Mouse (Mus musculus) skeletal muscle tissue, postnatal 0 days (tissue): ENCODE results near the gene Tmem30b. TPM values are rescaled to one million over a fixed set of nuclear protein-coding genes. Genes with fewer than 3 reads are reported as not detected.

Experiments used
- polyA plus RNA-seq: library from polyadenylated mRNA; unstranded; fragments of >200 nt; fragmentation: Nextera tagmentation; extraction: Ambion mirVana; gene quantifications from 2 replicates; pipeline ENCODE4 v1.2.1, GENCODE M21; 2015

The Tmem30b gene
- polyA plus RNA-seq: 1.1 and 1.8 TPM in 2 replicates

DNA sequence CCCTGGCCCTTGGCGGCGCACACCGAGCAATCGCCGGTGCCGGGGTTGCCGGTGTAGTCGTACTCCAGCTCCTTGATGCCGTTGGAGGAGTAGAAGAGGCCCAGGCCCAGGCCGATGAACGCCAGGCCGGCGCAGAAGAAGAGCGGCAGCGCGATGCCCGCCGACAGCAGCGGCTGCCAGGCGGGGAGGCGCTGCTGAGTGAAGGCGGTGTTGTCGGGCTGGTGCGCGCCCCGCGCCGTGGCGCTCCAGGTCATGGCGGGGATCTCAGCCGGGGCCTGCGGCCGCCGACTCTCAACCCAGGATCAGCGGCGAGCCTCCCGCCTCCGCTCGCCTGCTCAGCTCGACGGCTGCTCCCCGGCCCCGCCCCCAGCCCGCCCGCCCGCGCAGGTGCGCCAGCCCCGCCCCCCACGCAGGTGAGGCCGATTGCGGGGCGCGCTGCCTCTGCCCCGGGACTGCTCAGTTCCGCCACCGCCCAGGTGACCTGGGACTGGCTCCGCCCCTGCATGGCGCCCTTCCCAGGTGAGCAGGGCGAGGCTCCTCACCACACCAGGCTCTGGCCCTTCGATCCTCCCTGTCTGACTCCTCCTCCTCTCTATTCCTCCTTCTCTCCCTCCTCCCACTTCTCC lies at the start of gene Tmem30b:
Gene Tmem30b (minus strand): TSS at position 307 of the 626 bp plus-strand sequence.

GRCm38 (mm10) chr12:73584610-73585240 lies 38.5 kb upstream of the Tmem30b start, which contains the start of gene Prkch:
TSS of gene Prkch (plus strand) at chr12:73584796.

Other genes with a start within 250 kb of the Tmem30b start
- gene Prkch, start 38.4 kb upstream of the Tmem30b start, polyA plus RNA-seq: 4.5 and 5.8 TPM in 2 replicates